Mouse (Mus musculus) kidney, adult 2 months (tissue): Measurements from ENCODE around the gene Nr6a1.

ENCODE experiments used
- CTCF ChIP-seq: fragments of 200-500 bp; conservative IDR thresholded peaks from 2 replicates; pipeline ENCODE4 v1.5.1; 2011; ENCODE audit warnings: low read depth, mild to moderate bottlenecking, control low read depth, low read length, moderate library complexity, mixed read lengths; ENCODE audit not compliant: insufficient read depth, insufficient read length
- POLR2A ChIP-seq: fragments of 200-500 bp; IDR thresholded peaks from one replicate; pipeline ENCODE4 v1.6.1; 2011; ENCODE audit warnings: low read depth, low read length, control low read depth

DNA sequence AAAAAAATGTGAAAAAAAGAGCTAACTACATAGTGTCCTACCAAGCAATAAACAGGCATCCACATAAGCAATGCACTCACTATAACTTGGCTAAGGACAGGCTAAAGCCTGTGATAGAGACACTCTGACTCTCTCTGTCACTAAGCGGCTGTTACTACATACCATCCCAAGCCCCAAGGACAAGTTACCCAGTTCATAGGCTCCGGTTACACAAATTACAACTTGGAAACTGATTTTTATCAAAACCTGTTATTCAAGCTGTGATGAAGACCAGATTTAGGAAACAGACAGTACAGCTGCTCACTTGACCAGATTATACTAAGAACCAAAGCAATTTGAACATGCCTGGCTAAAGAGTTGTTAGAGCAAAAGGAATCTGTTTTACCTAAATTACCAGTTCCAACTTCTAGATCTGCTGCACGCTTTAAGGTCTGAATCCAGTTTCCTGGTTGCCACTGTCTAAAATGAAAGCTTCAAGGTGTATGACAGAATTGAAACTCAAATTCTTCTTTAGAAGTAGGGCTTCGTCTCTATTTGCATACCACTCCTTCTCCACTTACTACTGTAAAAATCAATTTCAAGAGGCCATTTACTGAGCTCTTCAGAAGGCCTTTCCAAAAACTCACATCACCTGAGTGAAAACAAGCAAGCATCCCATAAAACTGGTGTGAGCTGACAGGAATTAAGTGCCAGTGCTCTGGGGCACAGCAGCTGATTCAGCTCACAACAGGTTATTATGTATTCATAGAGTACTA, 160.1 kb downstream of the Nr6a1 start:
- TF ChIP-seq CTCF (no peak), POLR2A (no peak)
